Comparison of ENCODE assay signal across 23 mouse cellular contexts in genomic region chr12:84260363-84260762, GRCm38 (mm10). TPM values are rescaled to one million over a fixed set of nuclear protein-coding genes. Genes with fewer than 3 reads are reported as not detected.
DNase-seq lines count a peak whose midpoint lies in the region; ATAC-seq and TF ChIP-seq lines count a peak whose summit lies in the region.
"Had no signal": no experiment of that assay in that cellular context is flagged by ENCODE, and none has a peak within 500 bp of the region (broad histone marks: within the 10 kb centered on the region; RNA-seq: fewer than 3 reads in every experiment).

No protein-coding gene starts in this region.

- no peaks in the 10 kb centered on the region for H3K27me3 ChIP-seq in liver, postnatal 0 days (ENCODE audit: insufficient read depth, low read length)
- peaks cover 4% of the 10 kb centered on the region; the same call in 1 of the 2 replicates for H3K27me3 ChIP-seq in liver, embryonic 12.5 days (replicated peaks)
- no peaks in the 10 kb centered on the region for H3K27me3 ChIP-seq in neural tube, embryonic 15.5 days (replicated peaks)
- H3K27me3 ChIP-seq: CH12.LX; embryonic facial prominence, embryonic 13.5 days; forebrain, embryonic 12.5 days; heart, embryonic 15.5 days; hindbrain, embryonic 15.5 days; Patski had no signal

- 65% methylated on average over 7 of the region's 7 CpGs for WGBS in liver, postnatal 0 days (ENCODE audit: insufficient replicate concordance)
- 76% methylated on average over 7 of the region's 7 CpGs for WGBS in liver, embryonic 12.5 days (ENCODE audit: insufficient replicate concordance)
- 28% methylated on average over 7 of the region's 7 CpGs for WGBS in neural tube, embryonic 15.5 days

- H3K27ac ChIP-seq in liver, postnatal 0 days (ENCODE audit: low read depth): peak overlapping the region; percentile 11; the same call in 1 of the 2 replicates
- no peak overlapping the region for H3K27ac ChIP-seq in liver, embryonic 12.5 days
- H3K27ac ChIP-seq in neural tube, embryonic 15.5 days (replicated peaks): no peak overlapping the region
- H3K27ac ChIP-seq: embryonic facial prominence, embryonic 13.5 days; forebrain, embryonic 12.5 days; heart, embryonic 15.5 days; hindbrain, embryonic 15.5 days had no signal

- H3K9me3 ChIP-seq in liver, postnatal 0 days (ENCODE audit: low read length): no peaks in the 10 kb centered on the region
- H3K9me3 ChIP-seq in liver, embryonic 12.5 days (replicated peaks): no peaks in the 10 kb centered on the region
- H3K9me3 ChIP-seq in neural tube, embryonic 15.5 days (replicated peaks): no peaks in the 10 kb centered on the region
- H3K9me3 ChIP-seq: embryonic facial prominence, embryonic 13.5 days; heart, embryonic 15.5 days; hindbrain, embryonic 15.5 days had no signal

- no peak for TF ChIP-seq EP300 in liver, postnatal 0 days (IDR thresholded peaks at IDR 0.05; ENCODE audit: low read depth)

- H3K4me1 ChIP-seq in liver, postnatal 0 days (ENCODE audit: insufficient read depth): no peaks in the 10 kb centered on the region
- H3K4me1 ChIP-seq in liver, embryonic 12.5 days: peaks cover 9% of the 10 kb centered on the region
- no peaks in the 10 kb centered on the region for H3K4me1 ChIP-seq in neural tube, embryonic 15.5 days
- H3K4me1 ChIP-seq: embryonic facial prominence, embryonic 13.5 days; forebrain, embryonic 12.5 days; heart, embryonic 15.5 days; hindbrain, embryonic 15.5 days had no signal

- H3K4me3 ChIP-seq in liver, postnatal 0 days (ENCODE audit: low read depth, low read length): no peak overlapping the region
- no peak overlapping the region for H3K4me3 ChIP-seq in liver, embryonic 12.5 days
- H3K4me3 ChIP-seq in neural tube, embryonic 15.5 days (replicated peaks): no peak overlapping the region
- H3K4me3 ChIP-seq: embryonic facial prominence, embryonic 13.5 days; forebrain, embryonic 12.5 days; heart, embryonic 15.5 days; hindbrain, embryonic 15.5 days had no signal

- no peak overlapping the region for H3K9ac ChIP-seq in liver, postnatal 0 days (replicated peaks)
- no peak overlapping the region for H3K9ac ChIP-seq in liver, embryonic 12.5 days
- H3K9ac ChIP-seq in neural tube, embryonic 15.5 days (replicated peaks): no peak overlapping the region
- H3K9ac ChIP-seq: embryonic facial prominence, embryonic 13.5 days; forebrain, embryonic 12.5 days; heart, embryonic 15.5 days; hindbrain, embryonic 15.5 days had no signal

- no peak overlapping the region for H3K4me2 ChIP-seq in liver, postnatal 0 days (ENCODE audit: low read depth, low read length)
- no peak overlapping the region for H3K4me2 ChIP-seq in liver, embryonic 12.5 days
- H3K4me2 ChIP-seq in neural tube, embryonic 15.5 days: no peak overlapping the region
- H3K4me2 ChIP-seq: embryonic facial prominence, embryonic 13.5 days; forebrain, embryonic 12.5 days; heart, embryonic 11.5 days; heart, embryonic 15.5 days; hindbrain, embryonic 15.5 days had no signal

- TF ChIP-seq CTCF in liver, postnatal 0 days (IDR thresholded peaks at IDR 0.05; ENCODE audit: low read depth): no peak

- H3K36me3 ChIP-seq in liver, postnatal 0 days (replicated peaks; ENCODE audit: insufficient read depth, low read length): no peaks in the 10 kb centered on the region
- H3K36me3 ChIP-seq in liver, embryonic 12.5 days: no peaks in the 10 kb centered on the region
- no peaks in the 10 kb centered on the region for H3K36me3 ChIP-seq in neural tube, embryonic 15.5 days
- H3K36me3 ChIP-seq: embryonic facial prominence, embryonic 13.5 days; forebrain, embryonic 12.5 days; heart, embryonic 15.5 days; hindbrain, embryonic 15.5 days had no signal

- ATAC-seq in liver, postnatal 0 days: no peak
- ATAC-seq in liver, embryonic 12.5 days: no peak
- ATAC-seq in neural tube, embryonic 15.5 days (ENCODE audit: low FRiP score): no peak
- ATAC-seq: activated CD4-positive, CD25-positive, alpha-beta regulatory T cell, adult 4 months; forebrain, embryonic 16.5 days; Patski had no signal

- DNase-seq in liver, postnatal 0 days: no peak
- peak; percentile 25 for DNase-seq in neural tube, embryonic 10.5 days (ENCODE audit: extremely low spot score, low spot score)
- peak; percentile 34 for DNase-seq in embryo, embryonic 11 days
- no peak for DNase-seq in urinary bladder, postnatal 25 days (ENCODE audit: low spot score)
- DNase-seq in left cerebral cortex, adult 9 months (ENCODE audit: low spot score in 2 of 2): no peak
- DNase-seq: adrenal gland, postnatal 14 days; cerebellum, adult 18-20 months; cerebellum, adult 9-11 months; cerebellum, postnatal 36 days; gastrocnemius, postnatal 10 days; heart, adult 18-20 months; heart, postnatal 14 days had no signal

RNA-seq across cellular contexts. Expression of gene Ptgr2, which starts 24.7 kb away (rescaled TPM):
- polyA plus RNA-seq in liver, postnatal 0 days (2015; fragmentation: Nextera tagmentation; extraction: Ambion mirVana): 28.0 and 30.2 TPM in 2 replicates
- 34.9 and 35.0 TPM in 2 replicates for polyA plus RNA-seq in liver, embryonic 12.5 days (2016; fragmentation: Nextera tagmentation; extraction: Ambion mirVana)
- polyA plus RNA-seq in neural tube, embryonic 15.5 days (2015; fragmentation: Nextera tagmentation; extraction: Ambion mirVana): 15.8 and 18.2 TPM in 2 replicates

RNA-seq across cellular contexts. Expression of gene Elmsan1, which starts 41.7 kb away (rescaled TPM):
- polyA plus RNA-seq in liver, postnatal 0 days (2015; fragmentation: Nextera tagmentation; extraction: Ambion mirVana): 2.6 and 2.8 TPM in 2 replicates
- 6.9 and 8.0 TPM in 2 replicates for polyA plus RNA-seq in liver, embryonic 12.5 days (2016; fragmentation: Nextera tagmentation; extraction: Ambion mirVana)
- 4.0 and 5.4 TPM in 2 replicates for polyA plus RNA-seq in neural tube, embryonic 15.5 days (2015; fragmentation: Nextera tagmentation; extraction: Ambion mirVana)

RNA-seq across cellular contexts. Expression of gene Zfp410, which starts 56.3 kb away (rescaled TPM):
- polyA plus RNA-seq in liver, postnatal 0 days (2015; fragmentation: Nextera tagmentation; extraction: Ambion mirVana): 19.0 and 22.7 TPM in 2 replicates
- polyA plus RNA-seq in liver, embryonic 12.5 days (2016; fragmentation: Nextera tagmentation; extraction: Ambion mirVana): 51.0 and 51.9 TPM in 2 replicates
- polyA plus RNA-seq in neural tube, embryonic 15.5 days (2015; fragmentation: Nextera tagmentation; extraction: Ambion mirVana): 60.6 and 61.2 TPM in 2 replicates

Comparison
In these comparisons a context has a peak if more than half of its experiments do, and no peak if none do; other contexts are left out.
1. DNase-seq: peak in neural tube, embryonic 10.5 days (single experiment) and embryo, embryonic 11 days (single experiment); none in liver, postnatal 0 days (single experiment), urinary bladder, postnatal 25 days (single experiment) and left cerebral cortex, adult 9 months (0 of 2).